Mouse (Mus musculus) midbrain, embryonic 11.5 days (tissue): Measurements from ENCODE around the gene Mrpl28. TPM values are rescaled to one million over a fixed set of nuclear protein-coding genes. Genes with fewer than 3 reads are reported as not detected.
"Not testable (repeated sequence)": the region's sequence is repeated elsewhere in the genome, so short reads cannot be mapped to it uniquely, and the experiment has no call there.

ENCODE experiments used
- ATAC-seq: fragments of 200-750 bp; cut with Nextera tagmentation; 2 replicates; pipeline ENCODE4 v1.8.0; 2017; ENCODE audit warnings: moderate TSS enrichment, moderate library complexity; ENCODE audit not compliant: low FRiP score
- DNase-seq: peaks from one replicate; pipeline ENCODE4 v3.0.0; 2015; ENCODE audit warnings: low spot score; ENCODE audit errors: missing footprints
- H3K27ac ChIP-seq: fragments of 300-500 bp; sonication (generic); 2 replicates; pipeline ENCODE4 v1.5.1; 2014; ENCODE audit warnings: low read depth, low read length
- H3K27me3 ChIP-seq: fragments of 300-500 bp; sonication (generic); 2 replicates; pipeline ENCODE4 v1.6.1; 2014; ENCODE audit warnings: mild to moderate bottlenecking, low read length, moderate library complexity, mixed read lengths; ENCODE audit not compliant: control insufficient read depth, insufficient read depth
- H3K36me3 ChIP-seq: fragments of 300-500 bp; sonication (generic); 2 replicates; pipeline ENCODE4 v1.6.1; 2014; ENCODE audit warnings: mild to moderate bottlenecking, low read length, moderate library complexity, mixed read lengths; ENCODE audit not compliant: control insufficient read depth, insufficient read depth
- H3K4me1 ChIP-seq: fragments of 300-500 bp; sonication (generic); 2 replicates; pipeline ENCODE4 v1.6.1; 2014; ENCODE audit warnings: low read length; ENCODE audit not compliant: control insufficient read depth, insufficient read depth
- H3K4me2 ChIP-seq: fragments of 300-500 bp; sonication (generic); 2 replicates; pipeline ENCODE4 v1.6.1; 2014; ENCODE audit warnings: mild to moderate bottlenecking, moderate library complexity
- H3K4me3 ChIP-seq: fragments of 300-500 bp; sonication (generic); 2 replicates; pipeline ENCODE4 v1.5.1; 2014; ENCODE audit warnings: low read depth, low read length
- H3K9ac ChIP-seq: fragments of 300-500 bp; sonication (generic); 2 replicates; pipeline ENCODE4 v1.6.1; 2014; ENCODE audit warnings: low read length
- H3K9me3 ChIP-seq: fragments of 300-500 bp; sonication (generic); 2 replicates; pipeline ENCODE4 v1.6.1; 2016; ENCODE audit warnings: low read length; ENCODE audit not compliant: control insufficient read depth
- WGBS: fragments of 180-500 bp; shearing (Covaris S2); extraction: QIAGEN DNeasy Blood & Tissue Kit; methylation state at CpG from one replicate; pipeline ENCODE4 v1.1.7; 2014; 5-methylcytosine and 5-hydroxymethylcytosine counted together
- polyA plus RNA-seq: library from polyadenylated mRNA; unstranded; fragments of >200 nt; fragmentation: Nextera tagmentation; extraction: Ambion mirVana; gene quantifications from 2 replicates; pipeline ENCODE4 v1.2.1, GENCODE M21; 2014

The Mrpl28 gene
- polyA plus RNA-seq, 1 experiment from 2014 or later: 275 TPM

DNA sequence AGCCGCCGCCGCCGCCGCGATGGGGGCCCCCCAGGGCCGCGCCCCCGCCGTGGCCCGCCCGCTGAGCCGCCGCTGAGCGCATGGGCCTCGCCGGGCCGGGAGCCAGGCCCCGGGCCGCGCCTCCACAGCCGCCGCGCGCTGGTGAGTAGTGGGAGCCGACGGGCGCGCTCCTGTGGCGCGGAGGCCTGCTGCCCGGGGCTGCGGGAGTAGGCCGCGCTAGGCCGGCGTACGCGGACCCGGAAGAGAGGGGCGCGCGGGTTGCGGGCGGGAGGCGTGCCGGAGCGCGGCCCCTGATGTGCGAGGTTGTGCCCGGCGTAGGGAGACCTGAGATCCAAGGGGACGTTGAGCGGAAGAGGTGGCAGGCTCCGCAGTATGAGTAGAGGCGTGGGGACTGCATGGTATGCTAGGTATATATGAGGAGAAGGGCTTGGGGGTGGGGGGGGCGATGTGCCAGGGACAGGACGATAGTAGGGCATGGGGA lies 15.6 kb downstream of the Mrpl28 start:
- Histone ChIP-seq H3K4me1 (peaks cover 18% of the 10 kb centered on the region), H3K9me3 (no peaks in the 10 kb centered on the region), H3K36me3 (peaks cover 8% of the 10 kb centered on the region; the same call in 1 of the 2 replicates), H3K27me3 (peaks cover 10% of the 10 kb centered on the region), H3K27ac (peak overlapping the region; percentile 71), H3K9ac (peak overlapping the region; percentile 98), H3K4me2 (peak overlapping the region; percentile 71), H3K4me3 (peak overlapping the region; percentile 97)
- DNase-seq (peak; percentile 92), ATAC-seq (peak; percentile 64)
- WGBS: under 1% methylated on average over 51 of the region's 58 CpGs

DNA sequence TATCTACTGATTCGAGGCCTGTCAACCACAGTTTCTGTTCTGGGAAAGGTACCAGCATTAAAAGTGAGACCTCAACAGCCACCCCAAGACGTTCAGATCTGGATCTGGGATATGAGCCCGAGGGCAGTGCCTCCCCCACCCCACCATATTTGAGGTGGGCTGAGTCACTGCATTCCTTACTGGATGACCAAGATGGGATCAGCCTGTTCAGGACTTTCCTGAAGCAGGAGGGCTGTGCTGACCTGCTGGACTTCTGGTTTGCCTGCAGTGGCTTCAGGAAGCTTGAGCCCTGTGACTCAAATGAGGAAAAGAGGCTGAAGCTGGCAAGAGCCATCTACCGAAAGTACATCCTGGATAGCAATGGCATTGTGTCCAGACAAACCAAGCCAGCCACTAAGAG lies 19.5 kb downstream of the Mrpl28 start:
- peaks cover 11% of the 10 kb centered on the region; the same call in 1 of the 2 replicates for H3K36me3 ChIP-seq
- H3K9me3 ChIP-seq: no peaks in the 10 kb centered on the region
- WGBS: 94% methylated on average over 4 of the region's 4 CpGs
- no peak overlapping the region for H3K27ac ChIP-seq
- no peak overlapping the region for H3K4me2 ChIP-seq
- no peak overlapping the region for H3K9ac ChIP-seq
- H3K27me3 ChIP-seq: no peaks in the 10 kb centered on the region
- no peak for ATAC-seq
- peak; percentile 56 for DNase-seq
- no peak overlapping the region for H3K4me3 ChIP-seq
- H3K4me1 ChIP-seq: peaks cover 15% of the 10 kb centered on the region

DNA sequence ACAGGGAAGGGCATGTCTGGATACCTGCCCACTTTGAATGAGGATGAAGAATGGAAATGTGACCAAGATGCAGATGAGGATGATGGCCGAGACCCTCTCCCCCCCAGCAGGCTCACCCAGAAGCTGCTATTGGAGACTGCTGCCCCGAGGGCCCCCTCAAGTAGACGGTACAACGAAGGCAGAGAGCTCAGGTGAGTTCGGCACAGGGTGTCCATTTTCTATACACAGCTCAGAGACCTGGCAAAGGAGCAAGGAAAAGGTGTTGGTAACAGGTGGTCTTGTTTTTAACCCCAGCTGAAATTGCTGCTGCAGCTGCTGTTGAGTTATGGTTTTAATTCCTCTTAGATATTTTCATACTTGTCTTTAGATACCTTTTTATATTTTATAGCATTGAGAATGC lies 20.1 kb downstream of the Mrpl28 start:
- peaks cover 10% of the 10 kb centered on the region for H3K4me1 ChIP-seq
- H3K9ac ChIP-seq: no peak overlapping the region
- no peak for DNase-seq
- no peaks in the 10 kb centered on the region for H3K9me3 ChIP-seq
- H3K4me2 ChIP-seq: no peak overlapping the region
- no peak for ATAC-seq
- H3K4me3 ChIP-seq: no peak overlapping the region
- H3K27ac ChIP-seq: no peak overlapping the region
- WGBS: 92% methylated on average over 5 of the region's 5 CpGs
- H3K27me3 ChIP-seq: no peaks in the 10 kb centered on the region
- peaks cover 11% of the 10 kb centered on the region; the same call in 1 of the 2 replicates for H3K36me3 ChIP-seq

DNA sequence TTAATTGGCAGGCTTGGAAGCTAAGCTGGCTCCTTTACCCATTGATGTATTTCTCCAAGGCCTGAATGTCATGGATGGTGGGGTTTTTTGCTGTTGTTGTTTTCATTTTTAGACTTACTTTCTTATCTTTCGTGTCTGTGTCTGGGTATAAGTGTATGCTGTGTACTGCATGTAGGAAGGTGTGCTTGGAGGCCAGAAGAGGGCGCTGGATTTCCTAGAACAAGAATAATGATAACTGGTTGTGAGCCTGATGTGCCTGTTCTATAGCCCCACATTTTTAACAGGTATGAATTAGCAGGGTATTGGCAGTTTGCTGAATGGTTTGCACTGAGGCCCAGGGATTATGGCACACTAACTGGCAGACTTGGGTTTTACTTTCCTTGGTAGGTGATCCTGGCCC lies 25.8 kb downstream of the Mrpl28 start:
- ATAC-seq: no peak
- no peak overlapping the region for H3K4me3 ChIP-seq
- H3K27me3 ChIP-seq: no peaks in the 10 kb centered on the region
- H3K9ac ChIP-seq: no peak overlapping the region
- H3K36me3 ChIP-seq: peaks cover 17% of the 10 kb centered on the region; the same call in 1 of the 2 replicates
- H3K9me3 ChIP-seq: no peaks in the 10 kb centered on the region
- WGBS: 83% methylated on average over 2 of the region's 2 CpGs
- H3K27ac ChIP-seq: no peak overlapping the region
- no peak for DNase-seq
- H3K4me2 ChIP-seq: no peak overlapping the region
- no peaks in the 10 kb centered on the region for H3K4me1 ChIP-seq

DNA sequence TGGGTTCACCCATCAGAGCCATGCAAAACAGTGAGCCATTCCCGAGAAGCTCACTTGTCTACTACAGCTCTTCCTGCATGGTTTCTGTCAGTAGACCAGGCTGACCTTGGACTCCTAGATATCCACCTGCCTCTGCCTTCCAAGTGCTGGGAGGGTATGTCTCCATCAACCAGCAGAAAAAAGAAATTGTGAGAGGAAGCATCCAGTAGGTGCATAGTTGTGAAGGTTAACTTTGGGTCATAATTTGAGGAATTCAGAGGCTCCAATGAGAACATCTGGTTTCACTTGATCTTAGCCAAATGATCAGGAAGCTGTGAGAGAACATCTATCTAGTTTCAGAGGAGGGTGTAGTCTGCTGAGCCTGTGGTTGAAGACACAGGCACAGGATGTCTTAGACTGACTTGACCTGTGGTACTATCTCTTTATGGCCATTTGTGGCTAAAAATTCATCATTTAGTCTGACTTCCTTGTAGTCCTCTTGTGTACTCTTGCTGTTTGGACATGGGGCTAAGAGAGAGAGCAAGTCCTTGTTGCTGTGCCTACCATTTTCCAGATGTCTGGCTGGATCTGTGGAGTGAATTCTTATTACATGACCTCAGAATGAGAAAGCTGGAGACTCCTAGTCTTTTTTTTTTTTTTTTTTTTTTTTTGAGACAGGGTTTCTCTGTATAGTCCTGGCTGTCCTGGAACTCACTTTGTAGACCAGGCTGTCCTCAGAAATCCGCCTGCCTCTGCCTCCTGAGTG lies 28.8 kb downstream of the Mrpl28 start:
- H3K9me3 ChIP-seq: no peaks in the 10 kb centered on the region
- H3K36me3 ChIP-seq: peaks cover 14% of the 10 kb centered on the region; the same call in 1 of the 2 replicates

DNA sequence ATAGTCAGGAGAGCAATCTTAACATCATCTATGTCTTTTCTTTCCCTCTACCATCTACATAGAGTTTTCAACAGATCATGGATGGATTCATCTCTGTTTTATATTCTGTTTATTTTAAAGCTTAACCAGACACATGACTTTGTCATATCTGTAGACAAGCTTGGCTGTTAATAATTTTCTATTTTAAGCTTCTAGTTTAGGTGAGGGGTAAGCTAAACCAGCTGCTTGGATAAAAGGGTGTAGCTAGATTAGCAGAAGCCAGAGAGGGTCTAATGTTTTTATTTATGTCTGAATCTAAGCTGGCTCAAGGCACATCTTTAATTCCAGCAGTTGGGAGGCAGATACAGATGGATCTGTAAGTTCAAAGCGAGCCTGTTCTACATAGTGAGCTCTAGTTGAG lies 39.4 kb downstream of the Mrpl28 start:
- H3K4me3 ChIP-seq: no peak overlapping the region
- H3K4me2 ChIP-seq: no peak overlapping the region
- H3K27me3 ChIP-seq: no peaks in the 10 kb centered on the region
- no peaks in the 10 kb centered on the region for H3K36me3 ChIP-seq
- H3K9ac ChIP-seq: no peak overlapping the region
- no peaks in the 10 kb centered on the region for H3K4me1 ChIP-seq
- no peak for DNase-seq
- no peaks in the 10 kb centered on the region for H3K9me3 ChIP-seq
- ATAC-seq: no peak
- WGBS: 91% methylated on average over 1 of the region's 1 CpGs
- H3K27ac ChIP-seq: no peak overlapping the region

More for the DNA sequence above, 28.8 kb downstream of the Mrpl28 start:
- Histone ChIP-seq H3K4me3 (no peak overlapping the region), H3K4me2 (no peak overlapping the region), H3K27me3 (no peaks in the 10 kb centered on the region), H3K9ac (no peak overlapping the region), H3K4me1 (no peaks in the 10 kb centered on the region), H3K27ac (no peak overlapping the region)
- ATAC-seq: no peak
- DNase-seq: peak; percentile 75
- 97% methylated on average over 2 of the region's 2 CpGs for WGBS

DNA sequence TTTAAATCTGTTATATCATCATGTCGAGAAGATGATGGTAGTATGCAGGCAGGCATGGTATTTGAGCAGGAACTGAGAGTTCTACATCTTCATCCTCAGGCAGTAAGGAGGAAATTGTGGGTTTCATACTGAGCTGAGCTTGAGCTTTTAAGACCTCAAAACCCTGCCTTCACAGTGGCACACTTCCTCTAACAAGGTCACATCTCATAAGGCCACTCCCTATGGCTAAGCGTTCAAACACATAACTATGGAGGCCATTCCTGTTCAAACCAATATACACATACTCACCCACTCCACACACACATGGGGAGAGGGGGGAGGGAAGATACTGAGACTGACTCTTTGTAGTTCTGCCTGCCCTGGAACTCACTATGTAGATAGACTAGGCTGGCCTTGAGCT lies 44.7 kb downstream of the Mrpl28 start:
- no peak overlapping the region for H3K9ac ChIP-seq
- H3K4me1 ChIP-seq: no peaks in the 10 kb centered on the region
- H3K9me3 ChIP-seq: no peaks in the 10 kb centered on the region
- H3K4me3 ChIP-seq: no peak overlapping the region
- no peak overlapping the region for H3K27ac ChIP-seq
- H3K27me3 ChIP-seq: no peaks in the 10 kb centered on the region
- ATAC-seq: no peak
- 91% methylated on average over 2 of the region's 2 CpGs for WGBS
- H3K4me2 ChIP-seq: no peak overlapping the region
- no peaks in the 10 kb centered on the region for H3K36me3 ChIP-seq
- DNase-seq: no peak

DNA sequence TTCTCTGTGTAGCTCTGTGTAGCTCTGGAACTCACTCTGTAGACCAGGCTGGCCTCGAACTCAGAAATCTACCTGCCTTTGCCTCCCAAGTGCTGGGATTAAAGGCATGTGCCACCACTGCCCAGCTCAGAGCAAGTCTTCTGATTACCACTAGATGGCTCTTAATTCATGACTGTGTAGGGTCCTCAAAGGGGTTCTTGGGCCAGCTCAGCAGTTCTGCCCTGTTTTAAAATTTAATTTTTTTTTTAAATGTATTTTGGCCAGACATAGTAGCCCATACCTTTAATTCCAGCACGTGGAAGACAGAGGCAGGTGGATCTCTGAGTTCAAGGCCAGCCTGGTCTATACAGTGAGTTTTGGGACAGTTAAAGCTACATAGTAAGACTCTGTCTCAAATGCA lies 51.9 kb downstream of the Mrpl28 start:
- WGBS: 79% methylated on average over 2 of the region's 2 CpGs
- not testable (repeated sequence) for H3K36me3 ChIP-seq, H3K4me3 ChIP-seq, H3K27ac ChIP-seq, H3K27me3 ChIP-seq, H3K9me3 ChIP-seq, ATAC-seq, H3K4me1 ChIP-seq, DNase-seq, H3K9ac ChIP-seq, H3K4me2 ChIP-seq
